Mouse (Mus musculus): ENCODE results near the gene Btbd19.

The Btbd19 gene

DNA sequence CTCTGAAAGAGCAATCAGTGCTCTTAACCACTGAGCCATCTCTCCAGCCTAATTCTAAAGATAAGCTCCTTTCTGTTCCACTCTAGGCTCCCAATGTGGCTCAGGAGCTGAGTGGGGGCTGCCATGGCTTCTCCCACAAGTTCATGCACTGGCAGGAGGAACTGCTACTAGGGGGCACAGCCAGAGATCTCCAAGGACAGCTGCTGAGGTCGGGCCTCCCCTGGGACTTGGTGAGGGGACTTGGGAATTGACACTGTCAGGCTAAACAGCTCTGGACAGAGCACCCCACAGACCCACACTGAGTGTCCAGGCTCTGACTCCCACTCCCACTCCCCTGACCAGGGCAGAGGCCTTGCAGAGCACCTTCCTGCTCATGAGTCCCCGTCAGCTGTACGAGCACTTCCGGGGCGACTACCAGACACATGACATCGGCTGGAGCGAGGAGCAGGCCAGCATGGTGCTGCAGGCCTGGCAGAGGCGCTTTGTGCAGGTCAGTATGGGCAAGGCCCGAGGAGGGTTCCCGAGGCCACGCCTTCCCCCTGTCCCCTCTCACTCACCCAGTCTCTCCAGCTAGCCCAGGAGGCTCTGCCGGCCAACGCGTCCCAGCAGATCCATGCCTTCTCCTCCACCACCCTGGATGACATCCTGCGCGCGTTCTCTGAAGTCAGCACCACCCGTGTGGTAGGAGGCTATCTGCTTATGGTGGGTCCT is 17.6 kb downstream of the Btbd19 start:
- TF ChIP-seq GATA4 (IDR thresholded peaks at IDR 0.05; ENCODE audit: insufficient replicate concordance, low read length) = no peak

DNA sequence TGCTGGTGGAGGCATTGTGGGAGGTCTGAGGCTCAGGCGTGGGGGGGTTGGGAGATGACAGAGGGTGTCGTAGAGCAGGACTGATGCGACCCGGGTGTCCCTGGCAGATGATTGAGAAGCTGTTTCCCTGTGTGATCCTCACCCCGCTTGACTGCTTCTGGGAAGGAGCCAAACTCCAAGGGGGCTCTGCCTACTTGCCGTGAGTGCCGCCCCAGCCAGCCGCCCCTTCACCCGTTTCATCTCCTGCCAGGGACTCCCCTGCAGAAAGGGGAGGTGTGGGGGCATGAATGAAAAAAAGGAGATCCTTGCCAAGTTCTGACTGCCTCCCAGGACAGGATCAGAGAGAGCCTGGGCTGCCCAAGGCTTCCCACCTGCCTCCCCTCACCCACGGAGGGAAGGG is 20.4 kb downstream of the Btbd19 start:
- TF ChIP-seq GATA4 (IDR thresholded peaks at IDR 0.05; ENCODE audit: insufficient replicate concordance, low read length) = no peak

DNA sequence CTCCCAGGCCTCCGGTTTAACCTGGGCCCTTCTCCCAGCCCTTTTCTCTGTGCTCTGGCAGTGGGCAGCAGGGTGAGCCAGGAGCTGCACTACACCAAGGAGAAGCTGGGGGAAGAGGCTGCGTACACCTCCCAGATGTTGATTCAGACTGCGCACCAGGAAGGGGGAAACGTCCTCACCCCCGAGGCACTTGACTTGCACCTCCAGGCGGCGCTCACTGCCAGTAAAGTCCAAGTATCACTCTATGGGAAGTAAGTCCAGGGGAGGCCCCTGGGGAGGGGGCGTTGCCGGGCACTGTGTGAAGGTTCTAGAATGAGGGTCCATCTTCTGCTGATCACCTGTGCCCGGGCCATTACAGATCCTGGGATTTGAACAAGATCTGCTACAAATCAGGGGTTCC is 20.9 kb downstream of the Btbd19 start:
- no peak for TF ChIP-seq GATA4 (IDR thresholded peaks at IDR 0.05; ENCODE audit: insufficient replicate concordance, low read length)

DNA sequence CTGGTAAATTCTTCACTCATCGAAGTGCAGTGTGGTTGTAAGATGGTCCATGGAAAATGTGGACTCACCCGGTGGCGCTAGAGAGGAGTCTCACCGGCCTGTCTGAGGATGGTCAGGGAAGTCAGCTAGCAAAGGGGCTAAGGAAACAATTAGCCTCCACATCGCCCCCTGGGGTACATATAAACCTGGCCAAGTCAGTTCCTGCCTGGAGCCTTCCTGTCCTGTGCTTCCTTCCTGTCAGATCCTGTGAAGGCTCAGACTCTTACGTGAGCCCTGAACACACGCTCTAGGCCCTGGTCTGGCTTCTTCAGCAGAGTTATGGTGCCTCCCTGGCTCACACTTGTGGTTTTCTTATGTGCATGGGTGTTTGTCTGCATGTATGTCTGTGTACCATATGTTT is 24.3 kb downstream of the Btbd19 start:
- no peak for TF ChIP-seq GATA4 (IDR thresholded peaks at IDR 0.05; ENCODE audit: insufficient replicate concordance, low read length)

DNA sequence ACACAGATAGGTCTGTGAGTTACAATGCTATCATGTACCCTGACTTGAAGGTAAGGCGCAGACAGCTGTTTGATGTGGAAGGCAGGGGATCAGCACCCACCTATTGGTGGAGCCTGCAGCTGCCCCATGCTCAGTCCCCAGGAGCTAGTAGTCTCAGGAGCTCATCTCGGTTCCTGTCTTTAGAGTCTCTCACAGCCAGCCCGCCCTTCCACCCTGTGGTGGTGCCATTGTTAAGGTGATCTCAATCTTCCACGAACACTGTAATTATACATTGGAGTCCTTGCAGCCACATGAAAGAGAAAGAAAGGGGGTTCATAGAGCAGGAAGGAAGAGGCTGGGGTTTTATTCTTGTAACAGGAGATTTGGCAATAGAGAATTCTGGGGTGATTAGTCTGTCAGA is 25.5 kb downstream of the Btbd19 start:
- no peak for TF ChIP-seq GATA4 (IDR thresholded peaks at IDR 0.05; ENCODE audit: insufficient replicate concordance, low read length)

DNA sequence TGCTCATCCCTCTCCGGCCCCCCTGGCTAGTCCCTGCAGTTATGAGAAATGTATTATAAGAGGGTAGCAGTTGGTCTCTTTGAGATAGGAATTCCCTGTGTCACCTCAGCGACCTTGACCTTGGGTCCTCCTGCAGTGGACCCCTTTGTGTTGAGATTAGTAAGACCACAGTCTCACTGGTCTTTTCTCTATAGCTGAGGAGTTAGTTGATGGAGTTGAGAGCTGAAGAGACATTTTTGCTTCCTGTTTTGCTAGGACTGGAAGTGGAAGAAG is 26.8 kb downstream of the Btbd19 start:
- no peak for TF ChIP-seq GATA4 (IDR thresholded peaks at IDR 0.05; ENCODE audit: insufficient replicate concordance, low read length)

DNA sequence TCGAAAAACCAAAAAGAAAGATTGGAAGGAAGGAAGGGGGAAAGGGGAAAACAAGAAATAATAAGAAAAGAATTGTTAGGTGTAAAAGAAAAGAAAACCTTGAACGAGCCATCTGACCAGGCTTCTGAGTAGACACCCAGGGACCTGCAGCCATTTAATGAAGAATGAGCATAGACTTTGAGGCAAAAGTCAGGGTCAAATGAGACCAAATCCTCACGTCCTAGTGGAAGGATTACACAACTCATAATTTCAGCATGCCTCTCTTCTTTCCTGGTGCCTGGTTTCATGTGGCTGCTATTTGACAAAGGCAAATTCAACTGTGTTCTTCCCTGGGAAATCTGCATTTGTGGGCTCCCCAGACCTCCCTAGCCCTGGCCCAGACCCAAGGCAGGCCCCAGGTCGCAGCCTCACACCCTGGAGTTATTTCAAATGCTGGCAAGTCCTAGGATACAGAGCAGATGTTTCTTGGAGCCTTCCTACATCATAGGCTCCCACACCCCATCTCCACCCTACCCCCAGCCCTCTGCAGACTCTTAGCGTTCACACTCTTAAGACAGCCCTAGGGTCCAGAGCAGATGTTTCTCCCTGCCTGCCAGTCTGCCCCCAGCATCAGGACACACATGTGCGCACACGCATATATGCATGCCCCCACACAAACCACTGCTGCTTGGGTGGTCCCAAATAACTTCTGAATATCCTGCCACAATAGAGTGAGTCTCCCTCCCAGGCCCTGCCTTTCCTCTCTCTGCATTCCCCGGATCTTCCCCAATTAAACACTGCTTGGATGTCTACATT is 27.4 kb downstream of the Btbd19 start:
- TF ChIP-seq GATA4 (IDR thresholded peaks at IDR 0.05; ENCODE audit: insufficient replicate concordance, low read length) = no peak

DNA sequence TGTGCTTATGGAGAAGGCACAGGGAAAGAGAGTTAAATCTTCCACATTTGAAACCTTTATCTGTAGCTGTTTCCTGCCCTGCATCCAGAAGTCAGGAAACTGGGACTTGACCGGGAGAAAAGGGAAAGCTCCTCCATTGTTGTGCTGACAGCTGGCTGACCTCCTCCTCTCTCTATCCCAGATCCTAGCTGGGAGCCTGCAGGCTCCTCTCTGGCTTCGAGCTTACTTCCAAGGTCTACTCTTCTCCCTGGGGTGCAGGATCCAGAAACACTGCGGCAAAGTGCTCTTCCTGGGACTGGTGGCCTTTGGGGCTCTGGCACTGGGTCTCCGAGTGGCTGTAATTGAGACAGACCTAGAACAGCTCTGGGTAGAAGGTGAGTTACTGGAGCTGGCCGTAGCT is 28.9 kb downstream of the Btbd19 start:
- TF ChIP-seq GATA4 (IDR thresholded peaks at IDR 0.05; ENCODE audit: insufficient replicate concordance, low read length) = peak; percentile 50; the same call in 1 of the 2 replicates

DNA sequence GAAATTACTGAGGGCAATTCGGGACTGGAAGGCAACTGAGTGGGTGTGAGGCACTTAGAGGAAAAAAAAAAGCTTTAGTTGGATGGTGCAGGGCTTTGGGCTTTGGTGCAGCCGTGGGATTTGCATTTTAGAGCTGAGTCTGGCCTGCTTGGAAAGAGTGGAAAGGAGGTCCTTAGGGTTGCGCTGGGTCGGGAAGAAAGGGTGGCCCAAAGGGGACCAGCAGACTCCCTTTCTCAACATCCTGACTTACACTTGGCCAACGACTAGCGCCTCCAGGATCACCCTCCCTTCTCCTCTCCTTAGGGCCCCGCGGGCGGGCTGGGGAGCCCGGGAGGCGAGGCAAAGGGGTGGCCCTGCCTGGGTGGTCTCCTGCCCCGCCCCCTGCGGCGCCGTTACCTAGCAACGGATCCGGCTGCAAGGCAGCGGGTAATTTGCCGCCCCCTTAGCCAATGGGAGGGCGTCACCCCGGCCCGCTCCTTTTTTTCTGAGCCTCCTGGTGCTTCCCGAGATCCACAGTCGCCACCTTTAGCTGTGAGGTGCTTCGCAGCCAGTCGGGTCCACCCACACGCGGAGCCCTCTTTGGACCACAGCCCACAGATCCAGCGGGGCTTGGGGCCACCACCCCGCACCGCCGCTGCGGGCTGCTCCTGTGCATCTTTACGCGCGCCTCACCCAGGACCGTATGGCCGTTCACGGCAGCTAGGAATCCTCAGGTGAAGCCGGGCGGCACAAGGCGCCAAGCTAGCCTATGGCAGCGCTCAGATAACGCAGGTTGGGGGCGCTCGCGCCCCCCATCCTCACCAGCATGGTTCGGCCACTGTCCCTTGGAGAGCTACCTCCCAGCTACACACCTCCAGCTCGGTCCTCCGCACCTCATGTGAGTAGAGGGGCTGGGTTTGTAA is 29.7 kb downstream of the Btbd19 start, which contains the start of gene Ptch2:
Gene Ptch2 (plus strand): TSS at position 525 of the 902 bp plus-strand sequence.
- TF ChIP-seq GATA4 (IDR thresholded peaks at IDR 0.05; ENCODE audit: insufficient replicate concordance, low read length) = no peak

DNA sequence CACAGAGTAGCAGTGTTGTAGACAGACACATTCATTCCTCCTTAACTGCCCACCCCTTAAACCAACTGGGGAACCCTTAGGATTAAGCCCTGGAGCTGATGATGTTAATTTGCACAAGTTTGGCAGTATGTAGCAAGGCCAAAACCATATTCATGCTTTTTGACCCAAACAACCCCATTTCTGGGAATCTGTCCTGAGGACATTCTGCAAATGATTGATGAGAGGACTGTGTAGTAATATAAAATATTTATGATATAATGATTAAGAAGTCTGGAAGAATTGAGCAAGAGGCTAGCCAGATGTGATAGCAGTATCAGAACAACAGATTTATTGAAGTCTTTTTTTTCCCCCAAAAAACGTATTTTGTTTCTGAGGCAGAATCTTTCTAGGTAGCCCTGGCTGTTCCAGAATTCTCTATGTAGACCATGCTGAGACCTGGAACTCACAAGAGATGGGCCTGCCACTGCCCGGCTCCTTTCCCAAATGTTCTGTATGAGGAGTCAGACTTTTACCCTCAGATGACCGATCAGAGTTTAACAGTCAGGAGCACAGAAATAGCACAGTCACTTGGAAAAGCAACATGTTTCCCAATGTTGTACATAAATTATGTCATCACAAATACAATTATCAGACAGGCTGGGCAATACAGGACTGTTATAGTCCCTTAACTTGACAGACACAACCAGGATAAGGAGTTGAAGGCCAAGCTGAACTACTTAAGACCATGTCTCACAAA is 30.7 kb downstream of the Btbd19 start:
- TF ChIP-seq GATA4 (IDR thresholded peaks at IDR 0.05; ENCODE audit: insufficient replicate concordance, low read length) = no peak

DNA sequence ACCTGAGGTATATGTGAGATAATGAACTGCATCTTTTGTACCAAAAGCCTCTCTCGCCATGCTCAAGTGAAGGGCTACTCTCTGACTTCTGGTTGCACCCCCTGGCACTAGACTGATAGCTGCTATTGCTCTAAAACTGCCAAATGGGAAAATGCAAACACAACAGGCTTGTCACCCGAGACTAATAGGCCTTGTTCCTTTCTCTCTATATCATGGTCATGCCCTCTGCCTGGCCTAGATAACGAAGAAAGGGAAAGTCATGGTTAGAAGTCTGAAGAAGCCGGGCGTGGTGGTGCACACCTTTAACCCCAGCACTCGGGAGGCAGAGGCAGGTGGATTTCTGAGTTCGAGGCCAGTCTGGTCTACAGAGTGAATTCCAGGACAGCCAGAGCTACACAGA is 34.9 kb downstream of the Btbd19 start:
- TF ChIP-seq GATA4 (IDR thresholded peaks at IDR 0.05; ENCODE audit: insufficient replicate concordance, low read length) = no peak

DNA sequence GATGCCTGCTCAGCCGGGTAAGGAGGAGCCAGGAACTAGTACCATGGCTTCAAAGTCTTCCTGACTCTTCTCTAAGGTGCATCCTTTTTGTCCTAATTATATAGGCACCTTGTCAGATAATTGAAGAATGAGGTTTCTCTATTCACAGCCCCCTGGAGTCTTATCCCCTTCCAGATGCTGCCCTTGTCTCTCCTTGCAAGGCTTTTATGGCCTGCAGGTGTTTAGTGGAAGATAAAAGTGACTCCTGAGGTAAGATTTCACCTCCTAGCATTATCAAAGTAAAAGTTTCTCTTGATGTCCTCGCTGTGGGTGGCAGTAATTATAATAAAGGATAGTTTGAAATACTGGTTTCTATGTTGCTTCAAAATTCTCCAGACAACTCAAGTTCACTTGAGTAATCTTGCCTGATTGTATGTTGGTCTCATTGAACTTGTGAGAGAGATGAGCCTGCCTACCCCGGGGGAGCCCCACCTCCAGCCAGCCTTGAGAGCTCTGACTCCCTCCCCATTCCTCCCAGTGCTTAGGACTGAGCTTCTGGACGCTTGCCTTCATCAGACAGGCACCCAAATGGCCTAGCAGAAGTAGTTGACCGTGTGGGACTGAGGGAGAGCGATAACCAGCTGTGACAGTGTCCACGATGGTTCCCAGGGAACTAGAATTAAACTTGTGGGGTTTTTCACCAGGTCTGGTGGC is 37.4 kb downstream of the Btbd19 start:
- TF ChIP-seq GATA4 (IDR thresholded peaks at IDR 0.05; ENCODE audit: insufficient replicate concordance, low read length) = no peak

DNA sequence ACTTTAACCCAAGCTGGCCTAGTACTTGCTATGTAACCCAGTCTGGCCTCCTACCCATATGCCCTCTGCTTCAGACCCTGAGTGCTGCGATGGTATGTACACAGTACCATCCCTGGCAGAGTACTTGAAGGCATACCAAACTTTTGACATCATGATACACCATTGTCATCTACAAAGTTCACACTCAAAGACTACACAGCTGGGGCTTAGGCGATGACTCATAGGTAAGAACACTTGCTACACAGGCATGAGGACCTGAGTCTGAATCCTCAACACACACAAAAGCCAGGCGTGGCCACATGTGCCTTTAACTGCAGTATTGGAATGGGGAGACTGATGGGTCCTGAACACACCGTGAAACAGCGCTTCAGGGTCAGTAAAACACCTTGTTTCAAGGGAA is 54.3 kb downstream of the Btbd19 start:
- TF ChIP-seq GATA4 (IDR thresholded peaks at IDR 0.05; ENCODE audit: insufficient replicate concordance, low read length) = no peak

DNA sequence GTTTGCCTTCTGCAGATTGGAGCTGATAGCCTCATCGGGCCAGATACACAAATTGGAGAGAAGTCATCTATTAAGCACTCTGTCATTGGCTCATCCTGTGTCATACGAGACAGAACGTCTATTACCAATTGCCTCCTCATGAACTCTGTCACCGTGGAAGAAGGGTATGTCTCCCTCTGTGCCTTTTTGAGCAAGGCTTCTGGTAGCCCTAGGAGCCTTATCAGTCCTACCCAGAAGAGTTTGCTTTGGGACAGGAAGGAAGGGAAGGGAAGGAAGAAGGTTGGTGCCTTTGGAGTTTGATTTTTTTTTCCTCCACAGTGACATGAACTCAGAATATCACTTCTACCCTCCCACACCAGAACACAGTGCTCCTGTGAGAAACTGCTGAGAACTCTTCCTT is 54.9 kb downstream of the Btbd19 start:
- peak; percentile 44; the same call in 1 of the 2 replicates for TF ChIP-seq GATA4 (IDR thresholded peaks at IDR 0.05; ENCODE audit: insufficient replicate concordance, low read length)
